Mouse (Mus musculus): ENCODE measurements around the gene Lyl1. TPM values are rescaled to one million over a fixed set of nuclear protein-coding genes. Genes with fewer than 3 reads are reported as not detected.

Lyl1 gene
- total RNA-seq, 2 experiments from 2014 or later = 2.4 to 3.4 TPM

Other genes starting within 250 kb of the Lyl1 start
- 10 to 100 TPM in 1 of 2 experiments, 1 to 10 TPM in 1; 5.6 to 27.6 TPM for gene Ier2, start 38.6 kb upstream of the Lyl1 start, total RNA-seq (2021)
- gene Trmt1, start 15.2 kb upstream of the Lyl1 start, total RNA-seq (2021) = 100 to 1,000 TPM in 1 of 2 experiments, 10 to 100 TPM in 1; 84.5 to 124 TPM
- 10 to 100 TPM; 94.2 to 99.7 TPM for gene Nacc1, start 13.6 kb upstream of the Lyl1 start, total RNA-seq (2021)
- not detected for gene G430095P16Rik, start 21.6 kb downstream of the Lyl1 start, total RNA-seq (2021)
- 100 to 1,000 TPM; 303 to 353 TPM for gene Nfix, start 98.9 kb downstream of the Lyl1 start, total RNA-seq (2021)
- gene Dand5, start 121.4 kb downstream of the Lyl1 start, total RNA-seq (2021) = 10 to 100 TPM; 10.3 to 10.9 TPM
- 10 to 100 TPM; 26.3 to 26.9 TPM for gene Gadd45gip1, start 130.1 kb downstream of the Lyl1 start, total RNA-seq (2021)
- gene Rad23a, start 139.2 kb downstream of the Lyl1 start, total RNA-seq (2021) = 10 to 100 TPM; 77.9 to 78.8 TPM
- gene Calr, start 145.5 kb downstream of the Lyl1 start, total RNA-seq (2021) = 100 to 1,000 TPM; 435 to 511 TPM
- 10 to 100 TPM; 46.2 to 47.8 TPM for gene Farsa, start 155.5 kb downstream of the Lyl1 start, total RNA-seq (2021)
- gene Syce2, start 170.7 kb downstream of the Lyl1 start, total RNA-seq (2021) = 1 to 10 TPM; 8.3 TPM
- 10 to 100 TPM; 29.6 to 42.4 TPM for gene Gcdh, start 192.5 kb downstream of the Lyl1 start, total RNA-seq (2021)
- gene Klf1, start 200.5 kb downstream of the Lyl1 start, total RNA-seq (2021) = not detected
- 1 to 10 TPM; 3.1 to 4.1 TPM for gene Dnase2a, start 207.1 kb downstream of the Lyl1 start, total RNA-seq (2021)
- gene Mast1, start 235.9 kb downstream of the Lyl1 start, total RNA-seq (2021) = 10 to 100 TPM; 85.9 to 94.2 TPM
- gene Rtbdn, start 245.5 kb downstream of the Lyl1 start, total RNA-seq (2021) = 1 to 10 TPM in 1 of 2 experiments, under 1 TPM in 1; 0.84 to 1.7 TPM